ENCODE assay signal across 11 mouse cellular contexts in genomic region chr2:97614724-97615123, GRCm38 (mm10).
A peak's percentile ranks its signal among the peaks of the same experiment; 100 is the strongest.
DNase-seq lines count a peak whose midpoint lies in the region; ATAC-seq lines count a peak whose summit lies in the region.
"Had no signal": no experiment of that assay in that cellular context is flagged by ENCODE, and none has a peak within 500 bp of the region (broad histone marks: within the 10 kb centered on the region; RNA-seq: fewer than 3 reads in every experiment).

No protein-coding gene starts in this region.

- WGBS in hindbrain, embryonic 11.5 days: 75% methylated on average over 2 of the region's 2 CpGs
- WGBS in hindbrain, embryonic 10.5 days: 83% methylated on average over 2 of the region's 2 CpGs

- peak; percentile 27 for DNase-seq in hindbrain, embryonic 11.5 days (ENCODE audit: low spot score)
- no peak for DNase-seq in hindbrain, embryonic 10.5 days (ENCODE audit: low spot score)
- DNase-seq in 416B (ENCODE audit: low read depth) (peak; percentile 14), ES-CJ7 (ENCODE audit: low read depth, low spot score) (peak; percentile 12)
- DNase-seq in embryo, embryonic 10.5 days (ENCODE audit: low spot score): peak; percentile 44
- no peak for DNase-seq in adrenal gland, postnatal 4 days (ENCODE audit: low spot score in 2 of 2)
- DNase-seq in thymus, postnatal 25 days: no peak
- DNase-seq: adrenal gland, postnatal 10 days had no signal

- H3K9me3 ChIP-seq in hindbrain, embryonic 11.5 days (ENCODE audit: control insufficient read depth, low read length): no peaks in the 10 kb centered on the region
- H3K9me3 ChIP-seq in hindbrain, embryonic 10.5 days: peaks cover 2% of the 10 kb centered on the region; the same call in 1 of the 2 replicates
- H3K9me3 ChIP-seq: embryonic facial prominence, embryonic 13.5 days; liver, embryonic 15.5 days had no signal

- no peak for ATAC-seq in hindbrain, embryonic 11.5 days (ENCODE audit: low FRiP score)
- ATAC-seq: inflammation-experienced regulatory T-cells, adult 6 months had no signal

- no peak overlapping the region for H3K4me2 ChIP-seq in hindbrain, embryonic 11.5 days (replicated peaks; ENCODE audit: low read depth, low read length)
- H3K4me2 ChIP-seq: embryonic facial prominence, embryonic 13.5 days; liver, embryonic 15.5 days had no signal

- H3K36me3 ChIP-seq in hindbrain, embryonic 11.5 days (ENCODE audit: control insufficient read depth, insufficient read depth, low read length): no peaks in the 10 kb centered on the region
- H3K36me3 ChIP-seq in hindbrain, embryonic 10.5 days: no peaks in the 10 kb centered on the region
- H3K36me3 ChIP-seq: embryonic facial prominence, embryonic 13.5 days; liver, embryonic 15.5 days had no signal

- H3K27ac ChIP-seq in hindbrain, embryonic 11.5 days (ENCODE audit: low read depth, low read length): no peak overlapping the region
- no peak overlapping the region for H3K27ac ChIP-seq in hindbrain, embryonic 10.5 days
- H3K27ac ChIP-seq: embryonic facial prominence, embryonic 13.5 days; liver, embryonic 15.5 days had no signal

- no peaks in the 10 kb centered on the region for H3K27me3 ChIP-seq in hindbrain, embryonic 11.5 days (ENCODE audit: control insufficient read depth, insufficient read depth, low read length)
- no peaks in the 10 kb centered on the region for H3K27me3 ChIP-seq in hindbrain, embryonic 10.5 days (ENCODE audit: insufficient read depth, poor library complexity, severe bottlenecking)
- H3K27me3 ChIP-seq: embryonic facial prominence, embryonic 13.5 days; liver, embryonic 15.5 days had no signal

- no peak overlapping the region for H3K4me3 ChIP-seq in hindbrain, embryonic 11.5 days (ENCODE audit: low read depth, low read length)
- H3K4me3 ChIP-seq in hindbrain, embryonic 10.5 days: no peak overlapping the region
- H3K4me3 ChIP-seq: embryonic facial prominence, embryonic 13.5 days; liver, embryonic 15.5 days had no signal

- H3K9ac ChIP-seq in hindbrain, embryonic 11.5 days (ENCODE audit: low read depth, low read length): no peak overlapping the region
- H3K9ac ChIP-seq: embryonic facial prominence, embryonic 13.5 days; liver, embryonic 15.5 days had no signal

- H3K4me1 ChIP-seq in hindbrain, embryonic 11.5 days (replicated peaks; ENCODE audit: control insufficient read depth, insufficient read depth, low read length): no peaks in the 10 kb centered on the region
- no peaks in the 10 kb centered on the region for H3K4me1 ChIP-seq in hindbrain, embryonic 10.5 days (replicated peaks)
- H3K4me1 ChIP-seq: embryonic facial prominence, embryonic 13.5 days; liver, embryonic 15.5 days had no signal

Comparison
In these comparisons a context has a peak if more than half of its experiments do, and no peak if none do; other contexts are left out.
1. DNase-seq: peak in hindbrain, embryonic 11.5 days (single experiment), 416B (single experiment), ES-CJ7 (single experiment) and embryo, embryonic 10.5 days (single experiment); none in hindbrain, embryonic 10.5 days (single experiment), adrenal gland, postnatal 4 days (0 of 2) and thymus, postnatal 25 days (single experiment).